Mouse (Mus musculus) layer of hippocampus, adult 6 months (tissue): ENCODE results near the gene Angptl4. TPM values are rescaled to one million over a fixed set of nuclear protein-coding genes. Genes with fewer than 3 reads are reported as not detected.

Source experiments
- long read RNA-seq, 2 experiments: library from polyadenylated mRNA; unstranded; transcript quantifications; one replicate each; pipeline ENCODE4 v2.0.0; 2019 to 2020
- polyA plus RNA-seq: library from polyadenylated mRNA; unstranded; fragments of <200 nt; fragmentation: Nextera tagmentation; gene quantifications from 2 replicates; pipeline ENCODE4 v1.2.3, GENCODE M21; 2021

The Angptl4 gene
- 4.1 and 4.8 TPM in 2 replicates for polyA plus RNA-seq
- long read RNA-seq, experiment 1, transcript Angptl4-201 (7 exons, 3,308 nt) = major isoform, 8 of 9 reads
- long read RNA-seq, experiment 1, partial matches to known transcripts = 1 of 9 reads
- long read RNA-seq, experiment 1, other reads (novel, unspliced or antisense) = 0 of 9 reads
- long read RNA-seq, experiment 2, transcript Angptl4-201 (7 exons, 3,308 nt) = major isoform, 5 of 6 reads
- long read RNA-seq, experiment 2, partial matches to known transcripts = 1 of 6 reads
- long read RNA-seq, experiment 2, other reads (novel, unspliced or antisense) = 0 of 6 reads

GRCm38 (mm10) chr17:33781124-33781977 is at the start of gene Angptl4:
TSS of gene Angptl4 (minus strand) at chr17:33781830.

GRCm38 (mm10) chr17:33824084-33824996 is 42.7 kb upstream of the Angptl4 start, which contains the start of the genes Rps28 and Ndufa7:
TSS of gene Rps28 (minus strand) at chr17:33824562.
TSS of gene Ndufa7 (plus strand) at chr17:33824572.

GRCm38 (mm10) chr17:33810334-33811141 is 28.9 kb upstream of the Angptl4 start, which contains the start of gene Kank3:
TSS of gene Kank3 (plus strand) at chr17:33810519.

GRCm38 (mm10) chr17:33760255-33761165 is 21.1 kb downstream of the Angptl4 start, which contains the start of gene Rab11b:
TSS of gene Rab11b (minus strand) at chr17:33760530.

Other genes with a start within 250 kb of the Angptl4 start
- gene Myo1f, start 226.1 kb downstream of the Angptl4 start, polyA plus RNA-seq = 1.4 and 1.6 TPM in 2 replicates
- 34.0 and 41.5 TPM in 2 replicates for gene Zfp414, start 152.7 kb downstream of the Angptl4 start, polyA plus RNA-seq
- gene Pram1, start 143.8 kb downstream of the Angptl4 start, polyA plus RNA-seq = 0.09 TPM in 1 of 2 replicates, not detected in the other
- gene Hnrnpm, start 95.0 kb downstream of the Angptl4 start, polyA plus RNA-seq = 45.8 and 55.2 TPM in 2 replicates
- 33.7 and 36.0 TPM in 2 replicates for gene March2, start 63.2 kb downstream of the Angptl4 start, polyA plus RNA-seq
- 642 and 757 TPM in 2 replicates for gene Rab11b, start 21.3 kb downstream of the Angptl4 start, polyA plus RNA-seq
- gene Kank3, start 28.7 kb upstream of the Angptl4 start, polyA plus RNA-seq = 18.6 and 21.5 TPM in 2 replicates
- 3,625 and 3,721 TPM in 2 replicates for gene Rps28, start 42.7 kb upstream of the Angptl4 start, polyA plus RNA-seq
- gene Ndufa7, start 42.7 kb upstream of the Angptl4 start, polyA plus RNA-seq = 965 and 1,137 TPM in 2 replicates
- 51.3 and 62.0 TPM in 2 replicates for gene Cd320, start 61.3 kb upstream of the Angptl4 start, polyA plus RNA-seq
- gene Gm7029, start 92.0 kb upstream of the Angptl4 start, polyA plus RNA-seq = not detected in 2 replicates
- gene Kifc1, start 108.8 kb upstream of the Angptl4 start, polyA plus RNA-seq = 0.51 TPM in 1 of 2 replicates, not detected in the other
- gene Platr17, start 123.3 kb upstream of the Angptl4 start, polyA plus RNA-seq = 0.60 and 0.75 TPM in 2 replicates
- 18.8 and 19.0 TPM in 2 replicates for gene Daxx, start 127.6 kb upstream of the Angptl4 start, polyA plus RNA-seq
- 28.3 and 30.0 TPM in 2 replicates for gene Tapbp, start 134.1 kb upstream of the Angptl4 start, polyA plus RNA-seq
- 4.5 and 4.6 TPM in 2 replicates for gene Zbtb22, start 134.1 kb upstream of the Angptl4 start, polyA plus RNA-seq
- 4.3 and 4.4 TPM in 2 replicates for gene Rgl2, start 147.7 kb upstream of the Angptl4 start, polyA plus RNA-seq
- 105 and 106 TPM in 2 replicates for gene Pfdn6, start 158.5 kb upstream of the Angptl4 start, polyA plus RNA-seq
- gene Wdr46, start 158.8 kb upstream of the Angptl4 start, polyA plus RNA-seq = 5.0 and 6.5 TPM in 2 replicates
- 2.0 and 2.1 TPM in 2 replicates for gene B3galt4, start 169.7 kb upstream of the Angptl4 start, polyA plus RNA-seq
- gene Vps52, start 174.0 kb upstream of the Angptl4 start, polyA plus RNA-seq = 48.0 and 48.1 TPM in 2 replicates
- 812 and 816 TPM in 2 replicates for gene Rps18, start 174.2 kb upstream of the Angptl4 start, polyA plus RNA-seq
- gene H2-K1, start 218.5 kb upstream of the Angptl4 start, polyA plus RNA-seq = 37.2 and 44.8 TPM in 2 replicates
- 3.7 TPM in 2 replicates for gene Ring1, start 242.8 kb upstream of the Angptl4 start, polyA plus RNA-seq
- gene H2-Ke6, start 246.2 kb upstream of the Angptl4 start, polyA plus RNA-seq = 42.0 and 44.5 TPM in 2 replicates
- gene Slc39a7, start 249.9 kb upstream of the Angptl4 start, polyA plus RNA-seq = 68.1 and 70.9 TPM in 2 replicates
- gene Rxrb, start 250.0 kb upstream of the Angptl4 start, polyA plus RNA-seq = 10.4 and 11.9 TPM in 2 replicates